Mouse (Mus musculus): ENCODE measurements at regions not wholly inside any gene's neighbourhood (a gene's known extent, or its start where the extent isn't known, plus 50 kb on each side); places are given as distances from the start of the nearest gene placed in this dataset.

- no peaks in the 10 kb centered on the region for H3K4me1 ChIP-seq (ENCODE audit: control insufficient read depth, insufficient read depth, low read length)
- TF ChIP-seq POLR2A (IDR thresholded peaks at IDR 0.05; ENCODE audit: extremely low read depth, insufficient read depth, low read length) (no peak), CTCF (IDR thresholded peaks at IDR 0.05; ENCODE audit: extremely low read depth, insufficient read depth, low read length) (no peak)
These were observed 180.1 kb downstream of the Gm12689 start for GRCm38 (mm10) chr4:99475701-99476218.

GRCm38 (mm10) chr4:99484271-99484670 lies 171.8 kb upstream of the Foxd3 start:
- no peaks in the 10 kb centered on the region for H3K4me1 ChIP-seq (ENCODE audit: control insufficient read depth, insufficient read depth, low read length)
- no peak overlapping the region for H3K4me3 ChIP-seq (ENCODE audit: insufficient read depth, low read length)
- TF ChIP-seq POLR2A (IDR thresholded peaks at IDR 0.05; ENCODE audit: extremely low read depth, insufficient read depth, low read length) = no peak
- no peak for TF ChIP-seq CTCF (IDR thresholded peaks at IDR 0.05; ENCODE audit: extremely low read depth, insufficient read depth, low read length)
- no peak overlapping the region for H3K27ac ChIP-seq (ENCODE audit: insufficient read depth, low read length)

More at GRCm38 (mm10) chr4:99475701-99476218, 180.1 kb downstream of the Gm12689 start:
- Histone ChIP-seq H3K27ac (ENCODE audit: insufficient read depth, low read length) (no peak overlapping the region), H3K4me3 (ENCODE audit: insufficient read depth, low read length) (no peak overlapping the region)

GRCm38 (mm10) chr4:99491536-99492514 lies 164.3 kb upstream of the Foxd3 start:
- H3K4me1 ChIP-seq (ENCODE audit: control insufficient read depth, insufficient read depth, low read length) = 0 out of 2 replicates have a peak, but pooled peaks cover 2% of the 10 kb centered on the region
- no peak overlapping the region for H3K4me3 ChIP-seq (ENCODE audit: insufficient read depth, low read length)
- no peak overlapping the region for H3K27ac ChIP-seq (ENCODE audit: insufficient read depth, low read length)
- TF ChIP-seq POLR2A (IDR thresholded peaks at IDR 0.05; ENCODE audit: extremely low read depth, insufficient read depth, low read length) (no peak), CTCF (IDR thresholded peaks at IDR 0.05; ENCODE audit: extremely low read depth, insufficient read depth, low read length) (no peak)

GRCm38 (mm10) chr4:99503221-99503744 lies 152.8 kb upstream of the Foxd3 start:
- no peak overlapping the region for H3K27ac ChIP-seq (ENCODE audit: insufficient read depth, low read length)
- TF ChIP-seq CTCF (IDR thresholded peaks at IDR 0.05; ENCODE audit: extremely low read depth, insufficient read depth, low read length) (no peak), POLR2A (IDR thresholded peaks at IDR 0.05; ENCODE audit: extremely low read depth, insufficient read depth, low read length) (no peak)
- no peaks in the 10 kb centered on the region for H3K4me1 ChIP-seq (ENCODE audit: control insufficient read depth, insufficient read depth, low read length)
- H3K4me3 ChIP-seq (ENCODE audit: insufficient read depth, low read length) = no peak overlapping the region

- Histone ChIP-seq H3K4me3 (ENCODE audit: insufficient read depth, low read length) (no peak overlapping the region), H3K4me1 (ENCODE audit: control insufficient read depth, insufficient read depth, low read length) (no peaks in the 10 kb centered on the region), H3K27ac (ENCODE audit: insufficient read depth, low read length) (no peak overlapping the region)
- no peak for TF ChIP-seq CTCF (IDR thresholded peaks at IDR 0.05; ENCODE audit: extremely low read depth, insufficient read depth, low read length)
- no peak for TF ChIP-seq POLR2A (IDR thresholded peaks at IDR 0.05; ENCODE audit: extremely low read depth, insufficient read depth, low read length)
These were observed 144.1 kb upstream of the Foxd3 start for GRCm38 (mm10) chr4:99511993-99512392.

GRCm38 (mm10) chr4:99516883-99517282 lies 139.2 kb upstream of the Foxd3 start:
- no peak for TF ChIP-seq POLR2A (IDR thresholded peaks at IDR 0.05; ENCODE audit: extremely low read depth, insufficient read depth, low read length)
- 0 out of 2 replicates have a peak, but pooled peaks have one; percentile 1 for TF ChIP-seq CTCF (IDR thresholded peaks at IDR 0.05; ENCODE audit: extremely low read depth, insufficient read depth, low read length)
- no peaks in the 10 kb centered on the region for H3K4me1 ChIP-seq (ENCODE audit: control insufficient read depth, insufficient read depth, low read length)
- no peak overlapping the region for H3K27ac ChIP-seq (ENCODE audit: insufficient read depth, low read length)
- no peak overlapping the region for H3K4me3 ChIP-seq (ENCODE audit: insufficient read depth, low read length)

- Histone ChIP-seq H3K4me3 (ENCODE audit: insufficient read depth, low read length) (no peak overlapping the region), H3K4me1 (ENCODE audit: control insufficient read depth, insufficient read depth, low read length) (no peaks in the 10 kb centered on the region), H3K27ac (ENCODE audit: insufficient read depth, low read length) (no peak overlapping the region)
- no peak for TF ChIP-seq CTCF (IDR thresholded peaks at IDR 0.05; ENCODE audit: extremely low read depth, insufficient read depth, low read length)
- no peak for TF ChIP-seq POLR2A (IDR thresholded peaks at IDR 0.05; ENCODE audit: extremely low read depth, insufficient read depth, low read length)
These were observed 128.7 kb upstream of the Foxd3 start for GRCm38 (mm10) chr4:99527441-99527840.

GRCm38 (mm10) chr4:99544014-99544413 lies 112.1 kb upstream of the Foxd3 start:
- Histone ChIP-seq H3K27ac (ENCODE audit: insufficient read depth, low read length) (no peak overlapping the region), H3K4me3 (ENCODE audit: insufficient read depth, low read length) (no peak overlapping the region), H3K4me1 (ENCODE audit: control insufficient read depth, insufficient read depth, low read length) (no peaks in the 10 kb centered on the region)
- no peak for TF ChIP-seq CTCF (IDR thresholded peaks at IDR 0.05; ENCODE audit: extremely low read depth, insufficient read depth, low read length)
- TF ChIP-seq POLR2A (IDR thresholded peaks at IDR 0.05; ENCODE audit: extremely low read depth, insufficient read depth, low read length) = no peak

GRCm38 (mm10) chr4:99545742-99546141 lies 110.4 kb upstream of the Foxd3 start:
- no peak overlapping the region for H3K4me3 ChIP-seq (ENCODE audit: insufficient read depth, low read length)
- TF ChIP-seq POLR2A (IDR thresholded peaks at IDR 0.05; ENCODE audit: extremely low read depth, insufficient read depth, low read length) (no peak), CTCF (IDR thresholded peaks at IDR 0.05; ENCODE audit: extremely low read depth, insufficient read depth, low read length) (no peak)
- no peak overlapping the region for H3K27ac ChIP-seq (ENCODE audit: insufficient read depth, low read length)
- H3K4me1 ChIP-seq (ENCODE audit: control insufficient read depth, insufficient read depth, low read length) = no peaks in the 10 kb centered on the region
